Mouse (Mus musculus) forebrain, embryonic 11.5 days (tissue): ENCODE data around the gene Gm10277. TPM values are rescaled to one million over a fixed set of nuclear protein-coding genes. Genes with fewer than 3 reads are reported as not detected.

Experiments
- ATAC-seq: fragments of 200-750 bp; cut with Nextera tagmentation; replicated peaks from 2 replicates; pipeline ENCODE4 v1.8.0; 2017; ENCODE audit warnings: moderate TSS enrichment; ENCODE audit not compliant: low FRiP score
- DNase-seq: peaks from one replicate; pipeline ENCODE4 v3.0.0-alpha.2; 2017; ENCODE audit warnings: low spot score
- H3K27ac ChIP-seq: fragments of 300-500 bp; sonication (generic); 2 replicates; pipeline ENCODE4 v1.5.1; 2014; ENCODE audit warnings: low read depth, low read length
- H3K27me3 ChIP-seq: fragments of 300-500 bp; sonication (generic); 2 replicates; pipeline ENCODE4 v1.6.1; 2014; ENCODE audit warnings: mild to moderate bottlenecking, low read length, mixed read lengths; ENCODE audit not compliant: control insufficient read depth, insufficient read depth
- H3K36me3 ChIP-seq: fragments of 300-500 bp; sonication (generic); 2 replicates; pipeline ENCODE4 v1.6.1; 2014; ENCODE audit warnings: mild to moderate bottlenecking, low read length, moderate library complexity, mixed read lengths; ENCODE audit not compliant: control insufficient read depth, insufficient read depth
- H3K4me1 ChIP-seq: fragments of 300-500 bp; sonication (generic); replicated peaks from 2 replicates; pipeline ENCODE4 v1.6.1; 2014; ENCODE audit warnings: low read length, mixed read lengths; ENCODE audit not compliant: control insufficient read depth, insufficient read depth
- H3K4me2 ChIP-seq: fragments of 300-500 bp; sonication (generic); 2 replicates; pipeline ENCODE4 v1.6.1; 2014; ENCODE audit warnings: low read depth, mild to moderate bottlenecking, low read length, moderate library complexity, mixed read lengths; ENCODE audit not compliant: severe bottlenecking
- H3K4me3 ChIP-seq: fragments of 300-500 bp; sonication (generic); 2 replicates; pipeline ENCODE4 v1.5.1; 2014; ENCODE audit warnings: low read depth, low read length
- H3K9ac ChIP-seq: fragments of 300-500 bp; sonication (generic); 2 replicates; pipeline ENCODE4 v1.6.1; 2014; ENCODE audit warnings: low read length
- H3K9me3 ChIP-seq: fragments of 300-500 bp; sonication (generic); 2 replicates; pipeline ENCODE4 v1.6.1; 2016; ENCODE audit warnings: low read length, mixed read lengths; ENCODE audit not compliant: control insufficient read depth
- WGBS: fragments of 180-500 bp; shearing (Covaris S2); extraction: QIAGEN DNeasy Blood & Tissue Kit; methylation state at CpG from one replicate; pipeline ENCODE4 v1.1.7; 2014; 5-methylcytosine and 5-hydroxymethylcytosine counted together
- polyA plus RNA-seq: library from polyadenylated mRNA; unstranded; fragments of >200 nt; fragmentation: Nextera tagmentation; extraction: Ambion mirVana; gene quantifications from 2 replicates; pipeline ENCODE4 v1.2.1, GENCODE M21; 2014

Gene Gm10277
- polyA plus RNA-seq, 1 experiment from 2014 or later, result 1.6 TPM

DNA sequence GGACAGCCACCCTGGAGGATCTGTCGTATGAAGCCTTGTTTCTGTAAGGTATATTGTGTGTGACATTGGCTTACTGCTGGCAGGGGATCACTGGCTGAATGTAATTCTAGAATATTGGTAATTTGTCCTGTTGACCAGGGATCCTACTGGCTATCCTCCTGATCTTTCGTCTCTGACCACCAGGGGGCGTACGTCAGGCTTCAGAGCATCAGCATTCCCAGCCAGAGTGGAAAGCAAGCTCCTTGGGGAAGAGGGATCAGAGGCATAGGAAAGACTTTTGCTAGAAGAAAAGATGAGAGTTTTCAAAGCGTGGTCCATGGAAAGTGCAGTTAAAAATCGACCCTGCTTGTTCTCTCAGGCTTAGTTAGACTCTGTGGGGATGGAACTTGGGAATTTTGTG, 50.3 kb downstream of the Gm10277 start:
- WGBS, result under 1% methylated on average over 6 of the region's 6 CpGs
- Histone ChIP-seq H3K27me3 (no peaks in the 10 kb centered on the region), H3K4me2 (no peak overlapping the region), H3K9ac (no peak overlapping the region), H3K36me3 (no peaks in the 10 kb centered on the region), H3K4me1 (no peaks in the 10 kb centered on the region), H3K4me3 (no peak overlapping the region), H3K9me3 (no peaks in the 10 kb centered on the region), H3K27ac (no peak overlapping the region)
- peak; percentile 88 for DNase-seq
- no peak for ATAC-seq

Other genes starting within 250 kb of the Gm10277 start
- gene Taok1, start 179.9 kb downstream of the Gm10277 start, polyA plus RNA-seq, result 24.0 and 24.6 TPM in 2 replicates
- 4.6 and 5.7 TPM in 2 replicates for gene Nufip2, start 101.6 kb downstream of the Gm10277 start, polyA plus RNA-seq
- 0.61 and 1.6 TPM in 2 replicates for gene Cryba1, start 62.5 kb downstream of the Gm10277 start, polyA plus RNA-seq
- 28.4 and 31.4 TPM in 2 replicates for gene Myo18a, start 24.5 kb downstream of the Gm10277 start, polyA plus RNA-seq
- 13.6 and 16.0 TPM in 2 replicates for gene Pipox, start 106.3 kb upstream of the Gm10277 start, polyA plus RNA-seq
- gene Sez6, start 143.1 kb upstream of the Gm10277 start, polyA plus RNA-seq, result 14.3 and 16.7 TPM in 2 replicates
- gene Phf12, start 195.0 kb upstream of the Gm10277 start, polyA plus RNA-seq, result 29.6 and 30.5 TPM in 2 replicates
- gene Dhrs13, start 244.5 kb upstream of the Gm10277 start, polyA plus RNA-seq, result 18.8 and 22.1 TPM in 2 replicates